Mouse (Mus musculus) olfactory bulb, adult 2 months (tissue): ENCODE results near the gene Adgrl3.

ENCODE experiments used
- CTCF ChIP-seq: fragments of 200-500 bp; IDR thresholded peaks from 2 replicates; pipeline ENCODE4 v1.5.1; 2012; ENCODE audit warnings: low read depth, mild to moderate bottlenecking, low read length, moderate library complexity; ENCODE audit not compliant: insufficient read depth
- POLR2A ChIP-seq: fragments of 200-500 bp; IDR thresholded peaks from 2 replicates; pipeline ENCODE4 v1.6.1; 2012; ENCODE audit warnings: mild to moderate bottlenecking, low read depth, low read length, moderate library complexity; ENCODE audit not compliant: insufficient read depth

DNA sequence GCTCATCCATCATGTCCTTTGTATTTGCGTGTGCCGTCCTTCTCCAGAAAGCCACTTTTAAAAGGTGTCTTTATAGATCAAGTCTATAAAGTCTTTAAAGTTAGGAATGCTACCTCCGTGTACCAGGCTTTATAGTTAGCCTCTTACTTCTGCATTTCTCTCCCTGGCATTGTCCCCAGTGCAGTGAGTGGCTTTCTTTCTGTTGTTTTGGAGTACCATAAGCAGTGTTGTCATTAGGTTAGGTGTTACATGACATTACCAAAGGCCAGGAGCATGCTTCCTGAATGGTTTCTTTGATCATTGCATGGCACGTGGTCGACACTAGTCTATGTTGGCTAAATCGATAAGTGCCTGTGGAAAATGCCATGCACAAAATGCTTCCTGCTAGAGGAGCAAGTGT, 48.2 kb downstream of the Adgrl3 start:
- TF ChIP-seq CTCF (no peak), POLR2A (no peak)
